Mouse (Mus musculus): ENCODE measurements around the gene 4930519G04Rik. TPM values are rescaled to one million over a fixed set of nuclear protein-coding genes. Genes with fewer than 3 reads are reported as not detected.

4930519G04Rik gene
- polyA plus RNA-seq, 1 experiment from 2014 or later = not detected

DNA sequence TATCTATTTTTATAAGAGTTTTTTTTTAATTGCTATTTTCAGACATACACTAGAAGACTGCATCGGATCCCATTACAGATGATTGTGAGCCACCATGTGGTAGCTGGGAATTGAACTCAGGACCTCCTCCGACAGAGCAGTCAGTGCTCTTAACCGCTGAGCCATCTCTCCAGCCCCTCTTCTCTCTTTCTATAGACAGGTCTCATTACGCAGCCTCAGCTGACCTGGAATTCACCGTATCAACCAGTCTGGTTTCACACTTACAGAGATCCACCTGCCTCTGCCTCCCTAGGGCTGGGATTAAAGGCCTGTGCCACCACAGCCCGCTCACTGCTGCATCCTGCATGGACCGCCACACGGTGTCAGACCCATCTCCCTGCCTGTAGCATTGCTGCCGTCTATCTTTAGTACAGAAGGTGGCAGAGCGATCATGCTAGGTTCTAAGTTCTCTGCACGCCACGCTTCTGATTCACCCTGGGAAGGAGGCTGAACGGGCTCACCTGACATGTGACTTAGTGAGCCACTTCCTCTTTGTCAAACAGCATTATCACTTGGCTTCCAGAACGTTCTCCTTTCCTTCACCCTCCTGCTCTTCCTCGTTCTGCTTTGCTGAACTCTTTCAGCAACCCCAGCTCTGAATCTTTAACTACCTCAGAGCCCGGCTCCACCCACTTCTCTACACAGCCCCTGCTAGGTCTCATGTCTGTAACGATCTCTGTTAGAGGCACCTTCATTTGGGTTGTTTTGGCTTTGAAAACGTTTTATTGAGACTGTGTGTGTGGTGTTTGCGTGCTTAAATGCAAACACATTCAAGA lies 68.3 kb downstream of the 4930519G04Rik start:
- Histone ChIP-seq H3K27ac (replicated peaks) (no peak overlapping the region), H3K36me3 (replicated peaks) (no peaks in the 10 kb centered on the region), H3K27me3 (replicated peaks; ENCODE audit: low read depth, poor library complexity, severe bottlenecking) (no peaks in the 10 kb centered on the region), H3K9me3 (no peaks in the 10 kb centered on the region), H3K4me1 (peaks cover 5% of the 10 kb centered on the region), H3K4me3 (no peak overlapping the region)
- WGBS = 80% methylated on average over 19 of the region's 19 CpGs
- DNase-seq (ENCODE audit: low spot score) = no peak

DNA sequence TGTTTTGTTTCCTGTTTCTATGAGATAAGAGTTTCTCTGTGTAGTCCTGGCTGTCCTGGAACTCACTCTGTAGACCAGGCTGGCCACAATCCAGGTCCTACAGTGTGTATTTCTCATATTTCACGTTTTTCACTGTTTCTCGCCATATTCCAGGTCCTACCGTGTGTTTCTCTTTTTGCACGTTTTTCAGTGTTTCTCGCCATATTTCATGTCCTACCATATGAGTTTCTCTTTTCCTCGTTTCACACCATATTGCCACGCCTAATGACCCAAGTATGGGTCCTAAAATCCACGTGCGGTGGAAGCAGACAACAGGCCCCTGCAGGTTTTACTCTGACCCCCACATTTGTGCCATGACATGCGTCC lies 68.9 kb downstream of the 4930519G04Rik start:
- Histone ChIP-seq H3K9me3 (no peaks in the 10 kb centered on the region), H3K27me3 (replicated peaks; ENCODE audit: low read depth, poor library complexity, severe bottlenecking) (no peaks in the 10 kb centered on the region), H3K36me3 (replicated peaks) (no peaks in the 10 kb centered on the region), H3K4me3 (no peak overlapping the region), H3K4me1 (peaks cover 5% of the 10 kb centered on the region), H3K27ac (replicated peaks) (no peak overlapping the region)
- WGBS = 69% methylated on average over 10 of the region's 10 CpGs
- DNase-seq (ENCODE audit: low spot score) = no peak

DNA sequence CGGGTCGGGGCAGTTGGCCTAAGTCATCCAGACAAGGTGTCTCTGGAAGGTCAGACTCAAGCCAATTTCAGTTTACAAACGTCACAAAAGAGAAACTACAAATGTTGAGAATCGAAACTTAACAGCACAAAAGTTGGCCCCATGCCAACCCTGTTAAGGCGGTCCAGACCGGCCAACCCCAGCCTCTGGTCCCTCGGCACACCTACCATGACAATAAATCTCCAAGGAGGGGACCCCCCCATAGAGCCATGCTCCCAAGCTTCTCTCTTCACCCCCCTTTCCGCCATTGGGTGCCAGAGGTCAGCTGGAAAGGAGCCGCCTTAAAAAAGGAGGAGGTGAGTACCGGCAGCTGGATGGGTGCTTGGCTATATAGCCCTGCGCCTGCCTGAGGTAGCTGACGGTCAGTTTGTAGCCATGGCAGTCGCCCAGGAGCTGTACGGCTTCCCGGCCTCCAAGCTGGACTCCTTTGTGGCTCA lies 69.6 kb downstream of the 4930519G04Rik start, which contains the start of gene Oasl1:
Gene Oasl1 (plus strand): TSS at position 243 of the 476 bp plus-strand sequence.
- H3K4me1 ChIP-seq = peaks cover 5% of the 10 kb centered on the region
- H3K27ac ChIP-seq (replicated peaks) = no peak within 1 kb of the TSS
- H3K27me3 ChIP-seq (replicated peaks; ENCODE audit: low read depth, poor library complexity, severe bottlenecking) = no peaks in the 10 kb centered on the region
- 67% methylated on average over 15 of the region's 15 CpGs for WGBS
- no peak within 1 kb of the TSS for H3K4me3 ChIP-seq
- no peak for DNase-seq (ENCODE audit: low spot score)
- H3K9me3 ChIP-seq = no peaks in the 10 kb centered on the region
- H3K36me3 ChIP-seq (replicated peaks) = no peaks in the 10 kb centered on the region

DNA sequence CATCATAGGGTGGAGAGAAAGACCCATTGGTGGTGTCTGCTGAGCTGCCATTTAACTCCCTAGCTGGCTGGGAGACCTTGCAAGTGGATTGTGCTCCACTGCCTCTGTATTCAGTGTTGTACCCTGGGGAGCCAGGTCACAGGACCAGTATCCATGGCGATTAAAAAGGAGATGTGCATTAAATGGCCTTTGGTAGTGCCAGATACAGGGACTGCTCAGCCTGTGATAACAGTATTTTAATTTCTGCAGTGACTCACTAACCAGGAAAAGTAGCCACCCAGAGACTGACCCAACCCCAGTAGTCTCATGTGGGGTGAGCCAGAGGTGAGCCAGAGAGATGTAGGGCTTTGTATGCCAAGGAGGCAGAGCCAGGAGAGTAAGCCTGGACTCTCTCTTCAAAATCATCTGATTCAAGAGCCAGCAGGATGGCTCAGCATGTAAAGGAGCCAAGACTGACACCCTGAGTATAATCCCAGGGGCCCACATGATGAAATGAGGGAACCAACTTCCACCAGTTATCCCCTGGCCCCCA lies 72.8 kb downstream of the 4930519G04Rik start:
- Histone ChIP-seq H3K4me1 (peaks cover 5% of the 10 kb centered on the region), H3K27ac (replicated peaks) (no peak overlapping the region), H3K9me3 (no peaks in the 10 kb centered on the region), H3K4me3 (no peak overlapping the region), H3K27me3 (replicated peaks; ENCODE audit: low read depth, poor library complexity, severe bottlenecking) (no peaks in the 10 kb centered on the region), H3K36me3 (replicated peaks) (no peaks in the 10 kb centered on the region)
- 71% methylated on average over 1 of the region's 1 CpGs for WGBS
- no peak for DNase-seq (ENCODE audit: low spot score)

DNA sequence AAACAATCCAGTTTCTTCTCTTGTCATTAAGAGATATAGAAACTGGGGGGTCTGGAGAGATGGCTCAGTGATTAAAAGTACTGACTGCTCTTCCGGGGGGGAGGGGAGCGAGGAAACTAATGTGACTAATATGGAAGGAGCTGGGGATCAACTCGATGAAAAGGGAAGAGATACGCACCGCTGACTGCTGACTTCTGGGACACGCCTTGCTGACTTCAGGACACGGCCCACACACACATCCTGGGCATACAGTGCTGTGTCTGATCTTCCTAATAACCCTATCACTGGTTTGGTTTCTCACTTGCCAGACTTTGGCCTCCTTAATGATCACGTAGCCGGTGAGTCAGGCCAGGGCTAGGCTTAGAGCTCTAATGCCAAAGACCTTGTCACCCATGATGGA lies 73.3 kb downstream of the 4930519G04Rik start:
- peaks cover 5% of the 10 kb centered on the region for H3K4me1 ChIP-seq
- H3K9me3 ChIP-seq = no peaks in the 10 kb centered on the region
- WGBS = 83% methylated on average over 9 of the region's 9 CpGs
- H3K36me3 ChIP-seq (replicated peaks) = no peaks in the 10 kb centered on the region
- no peak overlapping the region for H3K27ac ChIP-seq (replicated peaks)
- no peaks in the 10 kb centered on the region for H3K27me3 ChIP-seq (replicated peaks; ENCODE audit: low read depth, poor library complexity, severe bottlenecking)
- DNase-seq (ENCODE audit: low spot score) = no peak
- H3K4me3 ChIP-seq = no peak overlapping the region

DNA sequence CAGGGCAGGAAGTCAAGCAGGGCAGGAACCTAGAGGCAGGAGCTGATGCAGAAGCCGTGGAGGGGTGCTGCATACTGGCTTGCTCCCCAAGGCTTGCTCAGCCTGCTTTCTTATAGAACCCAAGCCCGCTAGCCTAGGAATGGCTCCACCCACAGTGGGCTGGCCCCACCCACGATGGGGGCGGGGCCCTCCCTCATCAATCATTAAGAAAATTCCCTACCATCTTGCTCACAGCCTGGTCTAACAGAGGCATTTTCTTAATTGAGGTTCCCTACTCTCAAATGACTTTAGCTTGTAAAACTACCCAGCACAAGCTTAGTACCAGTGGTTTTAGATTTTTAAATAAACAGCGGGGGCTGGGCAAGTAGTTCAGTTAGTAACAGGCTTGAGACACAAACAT lies 78.2 kb downstream of the 4930519G04Rik start:
- DNase-seq (ENCODE audit: low spot score) = no peak
- Histone ChIP-seq H3K27ac (replicated peaks) (no peak overlapping the region), H3K4me1 (peaks cover 14% of the 10 kb centered on the region), H3K36me3 (replicated peaks) (no peaks in the 10 kb centered on the region), H3K9me3 (no peaks in the 10 kb centered on the region), H3K27me3 (replicated peaks; ENCODE audit: low read depth, poor library complexity, severe bottlenecking) (no peaks in the 10 kb centered on the region), H3K4me3 (no peak overlapping the region)
- 57% methylated on average over 5 of the region's 5 CpGs for WGBS

DNA sequence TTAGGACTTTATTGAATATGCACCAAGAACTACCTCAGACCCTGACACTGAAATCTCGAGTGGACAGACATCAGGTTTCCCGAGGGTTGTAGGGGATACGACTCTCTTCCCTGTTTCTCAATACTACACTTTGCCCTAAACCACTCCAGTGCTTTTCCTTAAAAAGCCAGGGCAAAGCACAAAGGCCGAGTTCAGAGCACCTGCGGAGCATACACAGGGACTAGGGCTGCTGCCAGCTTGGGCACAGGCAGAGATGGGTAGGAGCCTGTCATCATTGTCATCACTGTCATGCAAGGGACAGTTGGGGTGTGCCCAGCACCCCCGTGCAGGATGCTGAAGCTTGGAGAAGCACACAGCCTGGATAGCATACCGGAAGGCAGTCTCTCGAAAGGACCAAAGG lies 79.7 kb downstream of the 4930519G04Rik start:
- no peaks in the 10 kb centered on the region for H3K9me3 ChIP-seq
- H3K36me3 ChIP-seq (replicated peaks) = no peaks in the 10 kb centered on the region
- WGBS = 84% methylated on average over 8 of the region's 8 CpGs
- no peak for DNase-seq (ENCODE audit: low spot score)
- H3K4me3 ChIP-seq = no peak overlapping the region
- no peaks in the 10 kb centered on the region for H3K27me3 ChIP-seq (replicated peaks; ENCODE audit: low read depth, poor library complexity, severe bottlenecking)
- no peak overlapping the region for H3K27ac ChIP-seq (replicated peaks)
- peaks cover 20% of the 10 kb centered on the region for H3K4me1 ChIP-seq

Small RNAs within 50 kb of the gene (microRNA-seq; reads per million reads assigned to microRNA genes)
- gene Mir6240 = 31.4 reads per million, percentile 36 among the genes with 10 or more reads in this experiment

Other genes with a start within 250 kb of the 4930519G04Rik start
- gene Trpv4, start 195.2 kb upstream of the 4930519G04Rik start, polyA plus RNA-seq (2016; fragmentation: Nextera tagmentation; extraction: Ambion mirVana) = 0.75 and 0.91 TPM in 2 replicates
- gene Gltp, start 162.7 kb upstream of the 4930519G04Rik start, polyA plus RNA-seq (2016; fragmentation: Nextera tagmentation; extraction: Ambion mirVana) = 75.1 and 79.0 TPM in 2 replicates
- 20.7 and 22.0 TPM in 2 replicates for gene Tchp, start 145.9 kb upstream of the 4930519G04Rik start, polyA plus RNA-seq (2016; fragmentation: Nextera tagmentation; extraction: Ambion mirVana)
- 44.4 and 48.1 TPM in 2 replicates for gene Ankrd13a, start 79.0 kb upstream of the 4930519G04Rik start, polyA plus RNA-seq (2016; fragmentation: Nextera tagmentation; extraction: Ambion mirVana)
- gene Git2, start 78.1 kb upstream of the 4930519G04Rik start, polyA plus RNA-seq (2016; fragmentation: Nextera tagmentation; extraction: Ambion mirVana) = 36.7 and 38.1 TPM in 2 replicates
- gene 1500011B03Rik, start 30.2 kb upstream of the 4930519G04Rik start, polyA plus RNA-seq (2016; fragmentation: Nextera tagmentation; extraction: Ambion mirVana) = 108 TPM in 2 replicates
- 0.08 and 0.12 TPM in 2 replicates for gene Gm9936, start 5.0 kb downstream of the 4930519G04Rik start, polyA plus RNA-seq (2016; fragmentation: Nextera tagmentation; extraction: Ambion mirVana)
- gene Oasl2, start 43.3 kb downstream of the 4930519G04Rik start, polyA plus RNA-seq (2016; fragmentation: Nextera tagmentation; extraction: Ambion mirVana) = 0.68 and 0.72 TPM in 2 replicates
- 0.24 TPM in 1 of 2 replicates, not detected in the other for gene Oasl1, start 69.6 kb downstream of the 4930519G04Rik start, polyA plus RNA-seq (2016; fragmentation: Nextera tagmentation; extraction: Ambion mirVana)
- 45.4 and 47.7 TPM in 2 replicates for gene 2210016L21Rik, start 88.5 kb downstream of the 4930519G04Rik start, polyA plus RNA-seq (2016; fragmentation: Nextera tagmentation; extraction: Ambion mirVana)
- 0.06 TPM in 2 replicates for gene Hnf1a, start 117.4 kb downstream of the 4930519G04Rik start, polyA plus RNA-seq (2016; fragmentation: Nextera tagmentation; extraction: Ambion mirVana)
- gene Sppl3, start 157.5 kb downstream of the 4930519G04Rik start, polyA plus RNA-seq (2016; fragmentation: Nextera tagmentation; extraction: Ambion mirVana) = 12.5 and 13.1 TPM in 2 replicates
- gene Gm10401, start 244.6 kb downstream of the 4930519G04Rik start, polyA plus RNA-seq (2016; fragmentation: Nextera tagmentation; extraction: Ambion mirVana) = 20.8 and 25.5 TPM in 2 replicates